Mouse (Mus musculus) adrenal gland, postnatal 4 days (tissue): ENCODE data around the gene Arap1. TPM values are rescaled to one million over a fixed set of nuclear protein-coding genes. Genes with fewer than 3 reads are reported as not detected.

Experiments used
- DNase-seq, 2 experiments: peaks; one replicate each; pipeline ENCODE4 v3.0.0; 2021 to 2022; ENCODE audit warnings: low spot score in 2 of 2, mixed read lengths in 2 of 2
- total RNA-seq, 2 experiments: library from RNA; stranded (reverse); gene quantifications; 2 replicates each; pipeline ENCODE4 v1.2.3; 2021

The Arap1 gene
- total RNA-seq, 2 experiments from 2014 or later = 76.3 to 102 TPM

GRCm38 (mm10) chr7:101361021-101361420 is 13.2 kb downstream of the Arap1 start:
- no peak for DNase-seq

- peak in 1 of 2 experiments; percentile 15 for DNase-seq
Observed at GRCm38 (mm10) chr7:101361767-101362166, 13.9 kb downstream of the Arap1 start.

GRCm38 (mm10) chr7:101362791-101363191 is 14.9 kb downstream of the Arap1 start:
- DNase-seq = no peak

- DNase-seq = no peak
Observed at GRCm38 (mm10) chr7:101363914-101364313, 16.0 kb downstream of the Arap1 start.

- no peak for DNase-seq
Observed at GRCm38 (mm10) chr7:101367901-101368852, 20.3 kb downstream of the Arap1 start.

GRCm38 (mm10) chr7:101369666-101370065 is 21.8 kb downstream of the Arap1 start:
- no peak for DNase-seq

- no peak for DNase-seq
Observed at GRCm38 (mm10) chr7:101373082-101373481, 25.2 kb downstream of the Arap1 start.

GRCm38 (mm10) chr7:101374155-101374554 is 26.3 kb downstream of the Arap1 start:
- DNase-seq = no peak

GRCm38 (mm10) chr7:101376701-101377340 is 29.0 kb downstream of the Arap1 start:
- DNase-seq = no peak

GRCm38 (mm10) chr7:101377741-101378262 is 29.9 kb downstream of the Arap1 start:
- peak in 1 of 2 experiments; percentile 51 for DNase-seq

- DNase-seq = no peak
Observed at GRCm38 (mm10) chr7:101378285-101378684, 30.4 kb downstream of the Arap1 start.

- no peak for DNase-seq
Observed at GRCm38 (mm10) chr7:101378796-101379465, 31.1 kb downstream of the Arap1 start.

- DNase-seq = no peak
Observed at GRCm38 (mm10) chr7:101379732-101380131, 31.9 kb downstream of the Arap1 start.

GRCm38 (mm10) chr7:101381512-101381911 is 33.6 kb downstream of the Arap1 start:
- DNase-seq = no peak

GRCm38 (mm10) chr7:101382378-101382777 is 34.5 kb downstream of the Arap1 start:
- no peak for DNase-seq

- DNase-seq = no peak
Observed at GRCm38 (mm10) chr7:101383756-101384155, 35.9 kb downstream of the Arap1 start.

GRCm38 (mm10) chr7:101384931-101385330 is 37.1 kb downstream of the Arap1 start:
- no peak for DNase-seq

GRCm38 (mm10) chr7:101385331-101385733 is 37.5 kb downstream of the Arap1 start:
- DNase-seq = no peak

GRCm38 (mm10) chr7:101385866-101386452 is 38.1 kb downstream of the Arap1 start:
- no peak for DNase-seq

GRCm38 (mm10) chr7:101389256-101389655 is 41.4 kb downstream of the Arap1 start:
- DNase-seq = no peak

GRCm38 (mm10) chr7:101391909-101392479 is 44.1 kb downstream of the Arap1 start:
- DNase-seq = no peak
